Mouse (Mus musculus) myocyte (in vitro differentiated cells): ENCODE measurements at regions not wholly inside any gene's neighbourhood (a gene's known extent, or its start where the extent isn't known, plus 50 kb on each side); places are given as distances from the start of the nearest gene placed in this dataset.

Experiments
- H3K27me3 ChIP-seq: one replicate; pipeline ENCODE4 v1.6.1; 2011; ENCODE audit not compliant: control insufficient read depth, insufficient read depth, insufficient read length
- H3K36me3 ChIP-seq: one replicate; pipeline ENCODE4 v1.6.1; 2011; ENCODE audit not compliant: control insufficient read depth, insufficient read depth
- H3K4me2 ChIP-seq: one replicate; pipeline ENCODE4 v1.6.1; 2011; ENCODE audit warnings: low read depth, control low read depth
- H3K4me3 ChIP-seq: one replicate; pipeline ENCODE4 v1.5.1; 2011; ENCODE audit warnings: mild to moderate bottlenecking, control low read depth, moderate library complexity
- H3K79me2 ChIP-seq: one replicate; pipeline ENCODE4 v1.6.1; 2011; ENCODE audit not compliant: control insufficient read depth, insufficient read depth
- H3ac ChIP-seq: one replicate; pipeline ENCODE4 v1.6.1; 2011; ENCODE audit not compliant: control insufficient read depth, insufficient read length
- CEBPB ChIP-seq: IDR thresholded peaks from 2 replicates; pipeline ENCODE4 v1.6.1; 2011; ENCODE audit warnings: mild to moderate bottlenecking, moderate library complexity; ENCODE audit not compliant: poor library complexity, insufficient read depth, severe bottlenecking
- E2F4 ChIP-seq: IDR thresholded peaks from one replicate; pipeline ENCODE4 v1.6.1; 2011; ENCODE audit warnings: mild to moderate bottlenecking, control low read depth, moderate library complexity; ENCODE audit not compliant: insufficient read depth
- MAX ChIP-seq: IDR thresholded peaks from one replicate; pipeline ENCODE4 v1.6.1; 2011; ENCODE audit warnings: low read depth, mild to moderate bottlenecking, control low read depth
- MYOD1 ChIP-seq, 3 experiments: IDR thresholded peaks; one replicate each; pipeline ENCODE4 v1.6.1; 2011; ENCODE audit warnings: control low read depth in 2 of 3, low read depth in 2 of 3, mild to moderate bottlenecking in 2 of 3, moderate library complexity in 1 of 3; ENCODE audit not compliant: insufficient read length in 2 of 3, control insufficient read depth in 1 of 3
- MYOG ChIP-seq, 3 experiments: IDR thresholded peaks; one replicate each; pipeline ENCODE4 v1.6.1; 2011; ENCODE audit warnings: control low read depth in 2 of 3, low read depth in 2 of 3, mild to moderate bottlenecking in 2 of 3; ENCODE audit not compliant: insufficient read length in 2 of 3, control insufficient read depth in 1 of 3, insufficient read depth in 1 of 3
- POLR2A ChIP-seq: IDR thresholded peaks from one replicate; pipeline ENCODE4 v1.6.1; 2011; ENCODE audit warnings: low read depth, mild to moderate bottlenecking, control low read depth, moderate library complexity; ENCODE audit not compliant: insufficient read length
- POLR2AphosphoS2 ChIP-seq: IDR thresholded peaks from one replicate; pipeline ENCODE4 v1.6.1; 2011; ENCODE audit warnings: low read depth, control low read depth; ENCODE audit not compliant: insufficient read length
- REST ChIP-seq: IDR thresholded peaks from one replicate; pipeline ENCODE4 v1.6.1; 2011; ENCODE audit warnings: mild to moderate bottlenecking, control low read depth, moderate library complexity; ENCODE audit not compliant: insufficient read depth, insufficient read length
- SRF ChIP-seq: IDR thresholded peaks from one replicate; pipeline ENCODE4 v1.6.1; 2011; ENCODE audit warnings: low read depth; ENCODE audit not compliant: control insufficient read depth, insufficient read length
- TCF12 ChIP-seq: IDR thresholded peaks from one replicate; pipeline ENCODE4 v1.6.1; 2011; ENCODE audit warnings: mild to moderate bottlenecking, control low read depth; ENCODE audit not compliant: poor library complexity, insufficient read depth, severe bottlenecking
- TCF3 ChIP-seq: IDR thresholded peaks from one replicate; pipeline ENCODE4 v1.6.1; 2011; ENCODE audit warnings: low read depth, control low read depth; ENCODE audit not compliant: insufficient read length
- USF1 ChIP-seq: IDR thresholded peaks from one replicate; pipeline ENCODE4 v1.6.1; 2011; ENCODE audit warnings: low read depth, mild to moderate bottlenecking, control low read depth, moderate library complexity

- H3K36me3 ChIP-seq = no peaks in the 10 kb centered on the region
- no peak overlapping the region for H3ac ChIP-seq
- TF ChIP-seq MAX = no peak
- TF ChIP-seq REST = no peak
- TF ChIP-seq TCF3 = peak; percentile 9
- no peak for TF ChIP-seq USF1
- TF ChIP-seq POLR2AphosphoS2 = no peak
- no peak for TF ChIP-seq CEBPB
- peak; percentile 70 for TF ChIP-seq TCF12
- TF ChIP-seq SRF = no peak
- TF ChIP-seq MYOG (IDR thresholded peaks at IDR 0.05; ENCODE audit: control insufficient read depth in 1 of 3, insufficient read depth in 1 of 3, insufficient read length in 2 of 3, low read depth in 2 of 3) = peak in 2 of 3 experiments; percentile 63 to 73
- TF ChIP-seq MYOD1 (IDR thresholded peaks at IDR 0.05; ENCODE audit: control insufficient read depth in 1 of 3, insufficient read length in 2 of 3, low read depth in 2 of 3) = peak; percentile 30 to 92 (median 76)
- no peak for TF ChIP-seq E2F4
- no peak for TF ChIP-seq POLR2A
- no peak overlapping the region for H3K4me3 ChIP-seq
- no peak overlapping the region for H3K4me2 ChIP-seq
- H3K79me2 ChIP-seq = no peaks in the 10 kb centered on the region
- no peaks in the 10 kb centered on the region for H3K27me3 ChIP-seq
These were observed 267.6 kb upstream of the Far2 start for GRCm38 (mm10) chr6:147779466-147779865.

- H3K36me3 ChIP-seq = no peaks in the 10 kb centered on the region
- H3K79me2 ChIP-seq = no peaks in the 10 kb centered on the region
- no peak overlapping the region for H3ac ChIP-seq
- no peak overlapping the region for H3K4me3 ChIP-seq
- no peak for TF ChIP-seq SRF
- H3K27me3 ChIP-seq = no peaks in the 10 kb centered on the region
- H3K4me2 ChIP-seq = no peak overlapping the region
These were observed 262.8 kb upstream of the Far2 start for GRCm38 (mm10) chr6:147784249-147784648.

GRCm38 (mm10) chr6:147784854-147785253, 262.2 kb upstream of the Far2 start:
- H3K27me3 ChIP-seq = no peaks in the 10 kb centered on the region
- H3K36me3 ChIP-seq = no peaks in the 10 kb centered on the region
- H3K79me2 ChIP-seq = no peaks in the 10 kb centered on the region
- TF ChIP-seq MYOG (IDR thresholded peaks at IDR 0.05; ENCODE audit: control insufficient read depth in 1 of 3, insufficient read depth in 1 of 3, insufficient read length in 2 of 3, low read depth in 2 of 3) (no peak), E2F4 (no peak), SRF (no peak), POLR2AphosphoS2 (no peak), USF1 (no peak), REST (no peak), TCF12 (no peak), TCF3 (no peak), POLR2A (no peak), MYOD1 (IDR thresholded peaks at IDR 0.05; ENCODE audit: control insufficient read depth in 1 of 3, insufficient read length in 2 of 3, low read depth in 2 of 3) (no peak), MAX (no peak), CEBPB (no peak)
- no peak overlapping the region for H3ac ChIP-seq
- no peak overlapping the region for H3K4me3 ChIP-seq
- H3K4me2 ChIP-seq = no peak overlapping the region

- no peak overlapping the region for H3ac ChIP-seq
These were observed 259.0 kb upstream of the Far2 start for GRCm38 (mm10) chr6:147788095-147788494.

GRCm38 (mm10) chr6:147789112-147789511, 257.9 kb upstream of the Far2 start:
- TF ChIP-seq MAX = no peak
- no peak for TF ChIP-seq E2F4
- no peak for TF ChIP-seq MYOG (IDR thresholded peaks at IDR 0.05; ENCODE audit: control insufficient read depth in 1 of 3, insufficient read depth in 1 of 3, insufficient read length in 2 of 3, low read depth in 2 of 3)
- no peak for TF ChIP-seq TCF3
- Histone ChIP-seq H3K4me3 (no peak overlapping the region), H3K79me2 (no peaks in the 10 kb centered on the region), H3ac (no peak overlapping the region), H3K27me3 (no peaks in the 10 kb centered on the region), H3K4me2 (no peak overlapping the region), H3K36me3 (no peaks in the 10 kb centered on the region)

More at GRCm38 (mm10) chr6:147788095-147788494, 259.0 kb upstream of the Far2 start:
- TF ChIP-seq TCF12 = peak; percentile 98
- peak; percentile 66 to 98 (median 98) for TF ChIP-seq MYOG (IDR thresholded peaks at IDR 0.05; ENCODE audit: control insufficient read depth in 1 of 3, insufficient read depth in 1 of 3, insufficient read length in 2 of 3, low read depth in 2 of 3)
- TF ChIP-seq SRF = no peak
- TF ChIP-seq MYOD1 (IDR thresholded peaks at IDR 0.05; ENCODE audit: control insufficient read depth in 1 of 3, insufficient read length in 2 of 3, low read depth in 2 of 3) = peak; percentile 1 to 99 (median 98)
- TF ChIP-seq REST = no peak
- peak; percentile 97 for TF ChIP-seq TCF3
- Histone ChIP-seq H3K4me2 (no peak overlapping the region), H3K27me3 (no peaks in the 10 kb centered on the region), H3K36me3 (no peaks in the 10 kb centered on the region), H3K79me2 (no peaks in the 10 kb centered on the region), H3K4me3 (no peak overlapping the region)
